9 mouse cellular contexts compared by ENCODE assay signal in the genomic region with DNA sequence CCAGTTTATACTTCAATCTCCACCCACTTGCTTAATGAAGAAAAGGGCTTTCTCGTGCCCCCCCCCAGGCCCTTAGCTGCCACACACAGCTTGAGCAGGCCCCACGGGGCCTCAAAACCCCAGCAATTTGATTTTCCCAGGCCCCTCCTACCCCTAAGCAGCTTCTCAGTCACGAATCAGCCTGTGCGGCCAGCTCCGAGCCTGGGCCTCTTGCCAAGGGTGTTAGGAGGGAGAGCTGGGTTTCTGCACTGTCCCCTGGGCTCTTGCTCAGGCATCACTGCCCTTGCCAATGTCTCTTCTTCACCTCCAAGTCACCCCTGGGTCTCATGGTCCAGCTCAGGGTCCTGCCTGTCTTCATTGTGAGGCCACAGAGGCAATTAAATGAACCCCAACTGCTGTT. TPM values are rescaled to one million over a fixed set of nuclear protein-coding genes. Genes with fewer than 3 reads are reported as not detected.
DNase-seq lines count a peak whose midpoint lies in the region; ATAC-seq lines count a peak whose summit lies in the region.
"Had no signal": no experiment of that assay in that cellular context is flagged by ENCODE, and none has a peak within 500 bp of the region (broad histone marks: within the 10 kb centered on the region; RNA-seq: fewer than 3 reads in every experiment).

No protein-coding gene starts in this region.

- ATAC-seq in forebrain, embryonic 14.5 days = peak; percentile 52; the same call in 1 of the 2 replicates
- ATAC-seq in forebrain, embryonic 12.5 days (ENCODE audit: low FRiP score) = no peak
- no peak for ATAC-seq in heart, embryonic 13.5 days (ENCODE audit: extremely low read depth, insufficient number of reproducible peaks, low FRiP score, low TSS enrichment)
- ATAC-seq in stomach, embryonic 16.5 days (ENCODE audit: insufficient read depth, low FRiP score) = peak; percentile 70

- H3K4me3 ChIP-seq in forebrain, embryonic 14.5 days (ENCODE audit: low read depth, low read length) = no peak overlapping the region
- no peak overlapping the region for H3K4me3 ChIP-seq in forebrain, embryonic 12.5 days (replicated peaks)
- H3K4me3 ChIP-seq in heart, embryonic 13.5 days = no peak overlapping the region
- H3K4me3 ChIP-seq in stomach, embryonic 16.5 days (replicated peaks; ENCODE audit: low read length) = no peak overlapping the region

- H3K36me3 ChIP-seq in forebrain, embryonic 14.5 days (ENCODE audit: control insufficient read depth, insufficient read depth, low read length) = no peaks in the 10 kb centered on the region
- no peaks in the 10 kb centered on the region for H3K36me3 ChIP-seq in forebrain, embryonic 12.5 days (replicated peaks)
- H3K36me3 ChIP-seq in heart, embryonic 13.5 days = no peaks in the 10 kb centered on the region
- H3K36me3 ChIP-seq in stomach, embryonic 16.5 days (ENCODE audit: control insufficient read depth, insufficient read depth, low read length) = no peaks in the 10 kb centered on the region

- no peak overlapping the region for H3K4me2 ChIP-seq in forebrain, embryonic 14.5 days (ENCODE audit: low read length)
- no peak overlapping the region for H3K4me2 ChIP-seq in forebrain, embryonic 12.5 days
- H3K4me2 ChIP-seq in heart, embryonic 13.5 days = no peak overlapping the region
- H3K4me2 ChIP-seq in stomach, embryonic 16.5 days (ENCODE audit: low read depth, low read length) = no peak overlapping the region

- 10% methylated on average over 5 of the region's 5 CpGs for WGBS in forebrain, embryonic 14.5 days
- 45% methylated on average over 5 of the region's 5 CpGs for WGBS in forebrain, embryonic 12.5 days
- 23% methylated on average over 5 of the region's 5 CpGs for WGBS in heart, embryonic 13.5 days
- 19% methylated on average over 5 of the region's 5 CpGs for WGBS in stomach, embryonic 16.5 days

- H3K27me3 ChIP-seq in forebrain, embryonic 14.5 days (replicated peaks; ENCODE audit: control insufficient read depth, insufficient read depth, low read length) = no peaks in the 10 kb centered on the region
- no peaks in the 10 kb centered on the region for H3K27me3 ChIP-seq in forebrain, embryonic 12.5 days
- no peaks in the 10 kb centered on the region; the same call in 1 of the 2 replicates for H3K27me3 ChIP-seq in heart, embryonic 13.5 days (replicated peaks)
- H3K27me3 ChIP-seq in stomach, embryonic 16.5 days (ENCODE audit: control insufficient read depth, insufficient read depth, low read length) = no peaks in the 10 kb centered on the region

- H3K9ac ChIP-seq in forebrain, embryonic 14.5 days (ENCODE audit: low read length) = no peak overlapping the region
- no peak overlapping the region for H3K9ac ChIP-seq in forebrain, embryonic 12.5 days
- peak overlapping the region; percentile 61 for H3K9ac ChIP-seq in heart, embryonic 13.5 days
- no peak overlapping the region; the same call in 1 of the 2 replicates for H3K9ac ChIP-seq in stomach, embryonic 16.5 days (ENCODE audit: low read length)
- H3K9ac ChIP-seq: liver, embryonic 14.5 days had no signal

- H3K4me1 ChIP-seq in forebrain, embryonic 14.5 days (ENCODE audit: control insufficient read depth, insufficient read depth, low read length) = peaks cover 6% of the 10 kb centered on the region
- H3K4me1 ChIP-seq in forebrain, embryonic 12.5 days = peaks cover 6% of the 10 kb centered on the region
- peaks cover 20% of the 10 kb centered on the region for H3K4me1 ChIP-seq in heart, embryonic 13.5 days
- H3K4me1 ChIP-seq in stomach, embryonic 16.5 days (ENCODE audit: control insufficient read depth, insufficient read depth, low read length) = peaks cover 17% of the 10 kb centered on the region

- no peak overlapping the region for H3K27ac ChIP-seq in forebrain, embryonic 14.5 days (ENCODE audit: low read depth, low read length)
- H3K27ac ChIP-seq in forebrain, embryonic 12.5 days = no peak overlapping the region
- H3K27ac ChIP-seq in heart, embryonic 13.5 days (replicated peaks) = 0 out of 2 replicates have a peak overlapping the region, but pooled peaks have one; percentile 12
- H3K27ac ChIP-seq in stomach, embryonic 16.5 days (ENCODE audit: low read length) = peak overlapping the region; percentile 87
- H3K27ac ChIP-seq: liver, embryonic 14.5 days had no signal

- peak; percentile 54 for DNase-seq in forebrain, embryonic 14.5 days (ENCODE audit: low spot score)
- DNase-seq in 3134 (ENCODE audit: extremely low read depth, insufficient read length, low spot score) = peak; percentile 25
- DNase-seq in cerebellum, adult 9-10 months = peak; percentile 53
- peak; percentile 66 for DNase-seq in lung, postnatal 14 days
- DNase-seq in left cerebral cortex, adult 8-10 months (ENCODE audit: low spot score in 2 of 2) = no peak

- H3K9me3 ChIP-seq in forebrain, embryonic 14.5 days (replicated peaks; ENCODE audit: control insufficient read depth, low read length) = no peaks in the 10 kb centered on the region
- H3K9me3 ChIP-seq in forebrain, embryonic 12.5 days = no peaks in the 10 kb centered on the region
- no peaks in the 10 kb centered on the region for H3K9me3 ChIP-seq in heart, embryonic 13.5 days
- H3K9me3 ChIP-seq in stomach, embryonic 16.5 days (replicated peaks; ENCODE audit: control insufficient read depth, low read length) = no peaks in the 10 kb centered on the region

RNA-seq across cellular contexts. Expression of gene Fosl2, which starts 33.1 kb away (rescaled TPM):
- polyA plus RNA-seq in forebrain, embryonic 14.5 days (2014; fragmentation: Nextera tagmentation; extraction: Ambion mirVana) = 1.8 and 2.7 TPM in 2 replicates
- 0.92 and 0.96 TPM in 2 replicates for polyA plus RNA-seq in forebrain, embryonic 12.5 days (2016; fragmentation: Nextera tagmentation; extraction: Ambion mirVana)
- polyA plus RNA-seq in heart, embryonic 13.5 days (2015; fragmentation: Nextera tagmentation; extraction: Ambion mirVana) = 2.0 TPM in 2 replicates
- 13.3 and 14.3 TPM in 2 replicates for polyA plus RNA-seq in stomach, embryonic 16.5 days (2015; fragmentation: Nextera tagmentation; extraction: Ambion mirVana)
- 10 to 100 TPM; 25.9 to 30.3 (median 28.4) TPM for total RNA-seq in left cerebral cortex, adult 8-10 months (2022)

Comparison
In these comparisons a context has a peak if more than half of its experiments do, and no peak if none do; other contexts are left out.
1. ATAC-seq: peak in forebrain, embryonic 14.5 days (single experiment) and stomach, embryonic 16.5 days (single experiment); none in forebrain, embryonic 12.5 days (single experiment) and heart, embryonic 13.5 days (single experiment).
2. DNase-seq: peak in forebrain, embryonic 14.5 days (single experiment), 3134 (single experiment), cerebellum, adult 9-10 months (single experiment) and lung, postnatal 14 days (single experiment); none in left cerebral cortex, adult 8-10 months (0 of 2).
3. H3K27ac ChIP-seq: peak in heart, embryonic 13.5 days (single experiment) and stomach, embryonic 16.5 days (single experiment); none in forebrain, embryonic 14.5 days (single experiment) and forebrain, embryonic 12.5 days (single experiment).